Mouse (Mus musculus): ENCODE measurements around the gene Wwox. TPM values are rescaled to one million over a fixed set of nuclear protein-coding genes. Genes with fewer than 3 reads are reported as not detected.

Gene Wwox
- polyA plus RNA-seq, 1 experiment = 13.5 TPM

DNA sequence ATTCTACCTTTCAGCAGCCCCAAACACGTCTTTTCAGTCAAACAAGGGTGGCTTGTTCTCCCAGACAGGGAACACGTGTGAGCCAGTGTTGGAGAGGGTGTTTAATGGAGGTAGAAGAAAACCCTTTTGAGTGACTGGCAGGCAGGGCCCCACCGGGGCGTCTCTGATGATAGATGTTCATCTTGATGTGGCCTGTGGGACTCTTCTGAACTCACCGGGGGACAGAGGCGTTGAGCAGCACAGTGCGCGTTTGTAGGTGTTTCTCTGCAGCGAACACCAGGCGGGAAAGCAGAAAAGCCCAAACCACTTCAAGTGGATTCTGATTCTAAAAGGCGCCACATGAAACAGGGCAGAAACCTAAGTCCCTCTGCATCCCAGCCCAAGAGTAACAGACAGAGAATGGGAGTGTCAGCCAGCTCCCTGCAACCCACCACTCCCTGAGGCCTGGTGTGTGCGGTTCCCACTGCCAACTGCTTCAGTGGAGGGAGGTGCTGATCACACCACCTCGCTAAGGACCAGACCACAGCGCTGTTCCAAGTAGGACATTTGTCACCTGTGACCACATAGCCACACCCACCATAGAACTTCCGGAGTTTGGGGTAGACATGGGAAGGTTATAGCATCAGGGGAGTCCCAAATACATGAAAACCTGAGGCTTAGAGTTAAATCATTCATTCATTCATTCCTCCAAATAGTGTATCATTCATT lies 960.7 kb downstream of the Wwox start:
- H3K4me1 ChIP-seq (ENCODE audit: control insufficient read depth, insufficient read depth, low read length) = no peaks in the 10 kb centered on the region; the same call in 1 of the 2 replicates
- WGBS = 71% methylated on average over 15 of the region's 15 CpGs
- no peak overlapping the region for H3K4me3 ChIP-seq (replicated peaks; ENCODE audit: control insufficient read depth, low read depth, low read length)
- TF ChIP-seq POLR2A (IDR thresholded peaks at IDR 0.05; ENCODE audit: borderline replicate concordance, control insufficient read depth, low read depth, low read length) = no peak
- TF ChIP-seq CTCF (IDR thresholded peaks at IDR 0.05; ENCODE audit: control insufficient read depth, insufficient read depth, low read length) = no peak
- no peak overlapping the region for H3K27ac ChIP-seq (ENCODE audit: control insufficient read depth, insufficient read depth, low read depth, low read length, poor library complexity)

Other genes starting within 250 kb of the Wwox start
- not detected in 2 replicates for gene Vat1l, start 234.0 kb upstream of the Wwox start, polyA plus RNA-seq (2011; ENCODE audit: insufficient read depth, insufficient read length, low replicate concordance, missing spikeins)
- not detected in 2 replicates for gene Clec3a, start 21.6 kb upstream of the Wwox start, polyA plus RNA-seq (2011; ENCODE audit: insufficient read depth, insufficient read length, low replicate concordance, missing spikeins)